Mouse (Mus musculus): ENCODE measurements around the gene Pik3r1. TPM values are rescaled to one million over a fixed set of nuclear protein-coding genes. Genes with fewer than 3 reads are reported as not detected.

The Pik3r1 gene
- total and polyA plus RNA-seq, 3 experiments: 23.7 to 132 (median 111) TPM

DNA sequence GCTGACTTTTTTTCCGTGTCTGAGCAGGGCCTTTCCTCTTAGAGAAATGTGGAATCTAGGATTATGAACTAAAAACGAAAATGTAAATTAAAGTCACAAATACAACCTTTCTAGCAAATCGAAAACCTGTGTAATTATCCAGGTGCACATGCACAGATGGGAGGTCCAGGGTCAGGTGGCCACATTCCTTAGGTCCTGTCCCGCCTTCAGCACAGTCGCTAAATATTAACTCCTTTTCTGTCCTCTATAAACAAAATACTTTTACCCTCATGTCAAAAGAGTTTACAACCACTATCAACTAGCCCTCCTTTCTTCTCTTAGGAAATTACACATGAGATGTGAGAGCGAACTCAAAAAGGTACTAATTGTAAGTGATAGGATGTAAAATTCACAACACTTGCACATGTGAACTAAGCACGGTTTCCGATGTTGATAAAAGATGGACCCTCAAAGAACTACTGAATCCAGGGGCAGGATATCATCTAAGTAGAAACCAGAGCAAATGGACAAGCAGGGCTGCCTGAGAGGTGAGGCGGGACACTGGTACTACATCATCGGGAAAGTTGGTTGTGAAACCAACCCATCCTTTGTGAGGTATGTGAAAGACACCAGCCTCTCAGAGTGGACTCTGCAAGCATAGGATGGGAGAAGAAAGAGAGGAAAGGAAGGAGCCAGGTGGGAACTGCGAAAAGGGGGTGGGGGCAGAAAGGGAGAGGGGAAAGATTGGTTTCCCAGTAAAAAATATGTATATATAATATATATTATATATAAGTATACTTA is 26.3 kb downstream of the Pik3r1 start:
- H3K9ac ChIP-seq (ENCODE audit: low read depth, low read length): no peak overlapping the region
- H3K27ac ChIP-seq: no peak overlapping the region
- no peak for DNase-seq
- H3K36me3 ChIP-seq (ENCODE audit: control insufficient read depth, insufficient read depth, low read length): peaks cover 51% of the 10 kb centered on the region
- peaks cover 1% of the 10 kb centered on the region for H3K79me2 ChIP-seq (replicated peaks; ENCODE audit: control insufficient read depth, insufficient read depth, low read length)
- intact Hi-C loops (cut with DNase I): no loop called here
- peaks cover 32% of the 10 kb centered on the region for H3K4me1 ChIP-seq (ENCODE audit: control insufficient read depth, insufficient read depth, low read length)
- 87% methylated on average over 11 of the region's 11 CpGs for WGBS
- H3K4me3 ChIP-seq: no peak overlapping the region
- TF ChIP-seq EP300 (IDR thresholded peaks at IDR 0.05; ENCODE audit: insufficient read depth, low read depth, low read length) (no peak), CTCF (IDR thresholded peaks at IDR 0.05) (no peak), POLR2A (IDR thresholded peaks at IDR 0.05; ENCODE audit: insufficient read depth, low read depth, low read length) (no peak)
- no peaks in the 10 kb centered on the region for H3K27me3 ChIP-seq (ENCODE audit: control insufficient read depth, insufficient read depth, low read length)

- peak overlapping the region; percentile 38 for H3K27ac ChIP-seq
- H3K4me1 ChIP-seq (ENCODE audit: control insufficient read depth, insufficient read depth, low read length): peaks cover 33% of the 10 kb centered on the region
- peak in 1 of 2 experiments; percentile 35 for DNase-seq
- no peak overlapping the region for H3K4me3 ChIP-seq
- no peak overlapping the region; the same call in 1 of the 2 replicates for H3K9ac ChIP-seq (ENCODE audit: low read depth, low read length)
- no peaks in the 10 kb centered on the region for H3K27me3 ChIP-seq (ENCODE audit: control insufficient read depth, insufficient read depth, low read length)
- H3K36me3 ChIP-seq (ENCODE audit: control insufficient read depth, insufficient read depth, low read length): peaks cover 51% of the 10 kb centered on the region
- TF ChIP-seq POLR2A (IDR thresholded peaks at IDR 0.05; ENCODE audit: insufficient read depth, low read depth, low read length) (no peak), CTCF (IDR thresholded peaks at IDR 0.05) (no peak), EP300 (IDR thresholded peaks at IDR 0.05; ENCODE audit: insufficient read depth, low read depth, low read length) (no peak)
- 38% methylated on average over 4 of the region's 4 CpGs for WGBS
- H3K79me2 ChIP-seq (replicated peaks; ENCODE audit: control insufficient read depth, insufficient read depth, low read length): peaks cover 1% of the 10 kb centered on the region
- intact Hi-C loops (cut with DNase I): loop anchor here (5.0 kb wide), 1 partner anchor 62 kb away; no protein-coding TSS in a partner anchor
Measured at GRCm38 (mm10) chr13:101739732-101740381, 28.2 kb downstream of the Pik3r1 start.

DNA sequence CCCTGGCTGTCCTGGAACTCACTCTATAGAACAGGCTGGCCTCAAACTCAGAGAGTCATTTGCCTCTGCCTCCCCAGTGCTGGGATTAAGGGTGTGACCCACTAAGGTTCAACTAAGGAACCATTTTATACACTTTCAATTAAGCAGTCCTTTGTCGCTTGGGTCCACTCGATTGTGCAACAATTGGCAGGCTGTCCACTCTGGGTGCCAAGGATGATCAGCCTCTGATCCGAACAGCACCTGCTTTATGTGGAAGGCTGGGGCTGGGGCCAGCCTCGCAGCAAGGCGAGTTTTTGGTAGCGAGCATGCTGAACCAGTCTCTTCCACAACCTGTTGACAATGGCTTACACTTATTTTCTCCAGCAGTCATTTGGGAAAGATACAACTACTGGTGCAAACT is 29.2 kb downstream of the Pik3r1 start:
- H3K4me3 ChIP-seq: no peak overlapping the region
- no peak overlapping the region for H3K9ac ChIP-seq (ENCODE audit: low read depth, low read length)
- intact Hi-C loops (cut with DNase I): loop anchor here (5.0 kb wide), 1 partner anchor 64 kb away; no protein-coding TSS in a partner anchor
- H3K27me3 ChIP-seq (ENCODE audit: control insufficient read depth, insufficient read depth, low read length): no peaks in the 10 kb centered on the region
- peaks cover 1% of the 10 kb centered on the region for H3K79me2 ChIP-seq (replicated peaks; ENCODE audit: control insufficient read depth, insufficient read depth, low read length)
- H3K4me1 ChIP-seq (ENCODE audit: control insufficient read depth, insufficient read depth, low read length): peaks cover 33% of the 10 kb centered on the region
- 18% methylated on average over 6 of the region's 6 CpGs for WGBS
- TF ChIP-seq POLR2A (IDR thresholded peaks at IDR 0.05; ENCODE audit: insufficient read depth, low read depth, low read length) (no peak), EP300 (IDR thresholded peaks at IDR 0.05; ENCODE audit: insufficient read depth, low read depth, low read length) (no peak), CTCF (IDR thresholded peaks at IDR 0.05) (no peak)
- DNase-seq: peak; percentile 71 to 74
- peak overlapping the region; percentile 2 for H3K27ac ChIP-seq
- H3K36me3 ChIP-seq (ENCODE audit: control insufficient read depth, insufficient read depth, low read length): peaks cover 49% of the 10 kb centered on the region

DNA sequence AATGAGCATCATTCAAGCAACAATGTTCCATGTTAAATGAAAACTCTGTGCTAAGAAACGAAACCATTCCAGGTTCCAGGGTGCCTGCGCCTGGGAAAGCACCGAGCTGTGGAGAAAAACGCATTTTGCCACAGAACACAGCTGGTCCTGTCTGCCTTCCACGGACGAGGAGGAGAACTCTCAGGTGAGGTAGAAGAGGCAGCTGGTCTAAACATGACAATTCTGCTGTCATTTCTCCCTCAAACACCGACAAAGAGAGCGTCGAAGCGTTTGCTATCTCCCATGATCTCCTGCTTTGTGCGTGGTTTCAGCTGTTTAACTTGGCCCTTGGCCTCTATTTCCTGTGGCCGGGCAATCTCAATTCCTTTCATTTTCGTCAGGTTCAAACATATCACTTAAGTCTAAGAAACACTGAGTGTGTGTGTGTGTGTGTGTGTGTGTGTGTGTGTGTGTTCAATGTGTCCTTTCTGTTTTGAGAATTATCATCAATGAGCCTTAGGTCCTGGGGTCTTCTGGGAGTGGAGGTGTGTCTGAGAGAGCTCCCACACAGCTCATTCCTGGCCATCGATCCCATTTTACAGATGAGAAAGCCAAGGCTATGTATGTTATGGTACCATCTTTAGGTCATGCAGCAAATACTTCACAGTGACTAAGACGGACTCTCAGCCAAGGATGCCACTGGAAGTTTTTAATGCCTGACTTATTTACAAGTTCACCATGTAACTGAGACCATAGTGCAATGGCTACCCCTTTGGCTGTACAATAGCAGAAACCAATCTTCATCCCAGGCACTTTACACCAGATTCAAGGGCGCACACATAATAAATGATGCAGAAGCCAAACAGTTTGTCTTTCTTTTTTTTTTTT is 31.3 kb downstream of the Pik3r1 start:
- Histone ChIP-seq H3K4me3 (peak overlapping the region; percentile 12; the same call in 1 of the 2 replicates), H3K27ac (peak overlapping the region; percentile 58), H3K4me1 (ENCODE audit: control insufficient read depth, insufficient read depth, low read length) (peaks cover 32% of the 10 kb centered on the region), H3K9ac (ENCODE audit: low read depth, low read length) (0 out of 2 replicates have a peak overlapping the region, but pooled peaks have one; percentile 30), H3K27me3 (ENCODE audit: control insufficient read depth, insufficient read depth, low read length) (no peaks in the 10 kb centered on the region), H3K79me2 (replicated peaks; ENCODE audit: control insufficient read depth, insufficient read depth, low read length) (peaks cover 3% of the 10 kb centered on the region), H3K36me3 (ENCODE audit: control insufficient read depth, insufficient read depth, low read length) (peaks cover 43% of the 10 kb centered on the region)
- TF ChIP-seq EP300 (IDR thresholded peaks at IDR 0.05; ENCODE audit: insufficient read depth, low read depth, low read length) (no peak), CTCF (IDR thresholded peaks at IDR 0.05) (no peak), POLR2A (IDR thresholded peaks at IDR 0.05; ENCODE audit: insufficient read depth, low read depth, low read length) (no peak)
- 30% methylated on average over 16 of the region's 16 CpGs for WGBS
- no peak for DNase-seq
- intact Hi-C loops (cut with DNase I): loop anchor here (2.0 to 5.0 kb wide), 2 partner anchors 30 to 66 kb away; no protein-coding TSS in a partner anchor

- peaks cover 3% of the 10 kb centered on the region for H3K79me2 ChIP-seq (replicated peaks; ENCODE audit: control insufficient read depth, insufficient read depth, low read length)
- no peak for DNase-seq
- no peak overlapping the region; the same call in 1 of the 2 replicates for H3K9ac ChIP-seq (ENCODE audit: low read depth, low read length)
- H3K36me3 ChIP-seq (ENCODE audit: control insufficient read depth, insufficient read depth, low read length): peaks cover 40% of the 10 kb centered on the region
- H3K27ac ChIP-seq: peak overlapping the region; percentile 18; the same call in 1 of the 2 replicates
- no peaks in the 10 kb centered on the region for H3K27me3 ChIP-seq (ENCODE audit: control insufficient read depth, insufficient read depth, low read length)
- TF ChIP-seq EP300 (IDR thresholded peaks at IDR 0.05; ENCODE audit: insufficient read depth, low read depth, low read length) (peak; percentile 60; the same call in 1 of the 2 replicates), POLR2A (IDR thresholded peaks at IDR 0.05; ENCODE audit: insufficient read depth, low read depth, low read length) (no peak), CTCF (IDR thresholded peaks at IDR 0.05) (peak; percentile 79)
- H3K4me1 ChIP-seq (ENCODE audit: control insufficient read depth, insufficient read depth, low read length): peaks cover 33% of the 10 kb centered on the region
- H3K4me3 ChIP-seq: no peak overlapping the region
- WGBS: 42% methylated on average over 8 of the region's 8 CpGs
- intact Hi-C loops (cut with DNase I): loop anchor here (2.0 to 5.0 kb wide), 2 partner anchors 31 to 67 kb away; no protein-coding TSS in a partner anchor
Measured at GRCm38 (mm10) chr13:101735364-101736120, 32.5 kb downstream of the Pik3r1 start.

All from heart, adult 2 months (tissue).